Mouse (Mus musculus): ENCODE results near the gene Akap13.

DNA sequence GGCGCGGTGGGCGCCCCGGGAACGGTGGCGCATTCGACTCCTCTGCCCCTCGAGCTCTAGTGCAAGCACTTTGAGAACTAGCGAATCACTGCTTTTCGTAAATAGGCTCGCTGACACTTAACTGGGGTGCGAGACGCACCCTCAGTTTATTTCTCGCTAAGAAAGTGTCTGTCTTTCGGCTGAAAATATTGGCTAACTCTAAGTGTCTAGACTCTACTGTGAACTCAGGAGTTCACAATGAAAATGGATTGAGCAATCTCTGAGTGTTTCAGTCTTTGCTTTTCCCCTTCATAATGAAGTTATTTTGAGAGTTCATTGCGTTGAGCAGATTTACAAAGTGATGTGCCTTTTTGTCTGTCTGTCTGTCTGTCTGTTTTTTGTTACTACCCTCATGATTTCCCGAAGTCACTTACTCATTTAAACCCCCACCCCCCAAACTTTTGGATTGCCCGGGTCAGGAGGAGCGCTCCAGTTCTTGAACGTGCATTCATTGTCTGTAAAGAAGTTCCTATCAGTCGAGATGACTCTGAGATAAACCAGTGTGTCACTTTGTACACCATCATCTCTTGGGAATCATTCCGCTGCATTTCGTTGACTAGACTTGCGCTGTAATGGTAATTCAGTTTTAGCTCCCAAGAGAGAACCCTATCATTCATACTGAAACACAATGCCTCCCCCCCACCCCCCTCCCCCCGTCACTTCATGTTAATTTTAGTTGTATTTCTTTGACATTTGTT is 986 bp downstream of the Akap13 start:
- TF ChIP-seq GABPA (IDR thresholded peaks at IDR 0.05; ENCODE audit: insufficient replicate concordance, low read depth, low read length) (no peak), CTCF (conservative IDR thresholded peaks at IDR 0.05 in 1 of 2, IDR thresholded peaks at IDR 0.05 in 1 of 2; ENCODE audit: low read depth in 2 of 2, low read length in 2 of 2) (no peak), POLR2A (IDR thresholded peaks at IDR 0.05; ENCODE audit: low read depth, low read length) (no peak), BHLHE40 (IDR thresholded peaks at IDR 0.05; ENCODE audit: low read depth, low read length) (peak; percentile 41; the same call in 1 of the 2 replicates), ZMIZ1 (IDR thresholded peaks at IDR 0.05; ENCODE audit: low read depth, low read length) (no peak), CHD1 (IDR thresholded peaks at IDR 0.05; ENCODE audit: low read depth, low read length) (0 out of 2 replicates have a peak, but pooled peaks have one; percentile 61), NELFE (IDR thresholded peaks at IDR 0.05; ENCODE audit: low read depth, low read length) (no peak), MAZ (IDR thresholded peaks at IDR 0.05; ENCODE audit: low read depth, low read length) (no peak), SMC3 (IDR thresholded peaks at IDR 0.05; ENCODE audit: low read depth, low read length) (no peak), EP300 (IDR thresholded peaks at IDR 0.05; ENCODE audit: low read length) (peak; percentile 59; the same call in 1 of the 2 replicates), MYC (IDR thresholded peaks at IDR 0.05; ENCODE audit: low read depth, low read length) (no peak), MEF2A (IDR thresholded peaks at IDR 0.05; ENCODE audit: borderline replicate concordance, low read depth, low read length) (no peak), NRF1 (IDR thresholded peaks at IDR 0.05; ENCODE audit: low read depth, low read length) (no peak)
